Mouse (Mus musculus) C2C12 (cell line): ENCODE measurements around the gene Fgd2. TPM values are rescaled to one million over a fixed set of nuclear protein-coding genes. Genes with fewer than 3 reads are reported as not detected.
"Not testable (repeated sequence)": the region's sequence is repeated elsewhere in the genome, so short reads cannot be mapped to it uniquely, and the experiment has no call there.

ENCODE experiments used
- H3K27me3 ChIP-seq: one replicate; pipeline ENCODE4 v1.6.1; 2011; ENCODE audit not compliant: control insufficient read depth, insufficient read depth, insufficient read length
- H3K36me3 ChIP-seq: one replicate; pipeline ENCODE4 v1.6.1; 2011; ENCODE audit not compliant: control insufficient read depth, insufficient read depth
- H3K4me3 ChIP-seq: one replicate; pipeline ENCODE4 v1.5.1; 2011; ENCODE audit warnings: mild to moderate bottlenecking, control low read depth; ENCODE audit not compliant: poor library complexity, insufficient read depth, severe bottlenecking
- H3K79me2 ChIP-seq: one replicate; pipeline ENCODE4 v1.6.1; 2011; ENCODE audit not compliant: control insufficient read depth, insufficient read depth
- H3K79me3 ChIP-seq: one replicate; pipeline ENCODE4 v1.6.1; 2011; ENCODE audit warnings: low read depth, control low read depth
- H3ac ChIP-seq: one replicate; pipeline ENCODE3; 2011; ENCODE audit warnings: low read depth; ENCODE audit not compliant: control insufficient read depth, insufficient read length
- CEBPB ChIP-seq: IDR thresholded peaks from one replicate; pipeline ENCODE4 v1.6.1; 2011; ENCODE audit warnings: low read depth, mild to moderate bottlenecking, control low read depth, moderate library complexity
- CTCF ChIP-seq: IDR thresholded peaks from one replicate; pipeline ENCODE4 v1.5.1; 2011; ENCODE audit not compliant: control insufficient read depth, insufficient read depth, insufficient read length
- FOSL1 ChIP-seq: IDR thresholded peaks from one replicate; pipeline ENCODE4 v1.8.0; 2011; ENCODE audit warnings: mild to moderate bottlenecking, low read length; ENCODE audit not compliant: poor library complexity, insufficient read depth, severe bottlenecking
- MAX ChIP-seq: IDR thresholded peaks from one replicate; pipeline ENCODE4 v1.6.1; 2011; ENCODE audit warnings: mild to moderate bottlenecking, control low read depth
- MYOD1 ChIP-seq: IDR thresholded peaks from one replicate; pipeline ENCODE4 v1.6.1; 2011; ENCODE audit warnings: low read depth; ENCODE audit not compliant: control insufficient read depth, insufficient read length
- MYOG ChIP-seq: IDR thresholded peaks from one replicate; pipeline ENCODE4 v1.6.1; 2011; ENCODE audit not compliant: control insufficient read depth, insufficient read length; ENCODE audit errors: extremely low read depth
- USF1 ChIP-seq: IDR thresholded peaks from one replicate; pipeline ENCODE4 v1.6.1; 2011; ENCODE audit warnings: low read depth, mild to moderate bottlenecking, control low read depth, moderate library complexity
- polyA plus RNA-seq: library from polyadenylated mRNA; unstranded; fragments of >200 nt; fragmentation: generic; extraction: Trizol; gene quantifications from one replicate; pipeline ENCODE4 v1.2.1, GENCODE M21; 2012; ENCODE audit warnings: missing spikeins

The Fgd2 gene
- polyA plus RNA-seq, 1 experiment: 0.19 TPM

DNA sequence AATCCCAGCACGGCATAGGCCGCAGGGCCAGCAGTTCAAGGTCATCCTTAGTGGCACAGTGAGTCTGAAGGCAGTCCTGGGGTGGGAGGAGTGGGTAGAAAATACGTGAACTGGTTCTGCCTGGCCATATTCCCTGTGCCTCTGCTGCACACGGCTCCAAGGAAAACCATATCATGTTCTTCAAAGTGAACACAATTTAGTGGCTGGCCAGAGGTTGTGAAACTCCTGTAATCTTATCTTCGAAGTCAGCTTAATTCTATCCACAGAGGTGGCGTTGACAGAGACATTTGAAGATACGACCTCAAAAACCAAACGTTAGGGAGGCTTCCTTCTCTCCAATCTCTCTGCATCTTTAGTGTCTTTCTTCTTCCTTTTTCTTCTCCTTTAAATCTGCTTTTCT lies 30.6 kb downstream of the Fgd2 start:
- Histone ChIP-seq H3K4me3 (no peak overlapping the region), H3K36me3 (no peaks in the 10 kb centered on the region), H3ac (no peak overlapping the region), H3K27me3 (no peaks in the 10 kb centered on the region), H3K79me3 (no peaks in the 10 kb centered on the region), H3K79me2 (no peaks in the 10 kb centered on the region)
- no peak for TF ChIP-seq MAX
- TF ChIP-seq USF1: no peak
- no peak for TF ChIP-seq MYOD1
- no peak for TF ChIP-seq CTCF
- no peak for TF ChIP-seq MYOG
- TF ChIP-seq CEBPB: no peak
- no peak for TF ChIP-seq FOSL1

DNA sequence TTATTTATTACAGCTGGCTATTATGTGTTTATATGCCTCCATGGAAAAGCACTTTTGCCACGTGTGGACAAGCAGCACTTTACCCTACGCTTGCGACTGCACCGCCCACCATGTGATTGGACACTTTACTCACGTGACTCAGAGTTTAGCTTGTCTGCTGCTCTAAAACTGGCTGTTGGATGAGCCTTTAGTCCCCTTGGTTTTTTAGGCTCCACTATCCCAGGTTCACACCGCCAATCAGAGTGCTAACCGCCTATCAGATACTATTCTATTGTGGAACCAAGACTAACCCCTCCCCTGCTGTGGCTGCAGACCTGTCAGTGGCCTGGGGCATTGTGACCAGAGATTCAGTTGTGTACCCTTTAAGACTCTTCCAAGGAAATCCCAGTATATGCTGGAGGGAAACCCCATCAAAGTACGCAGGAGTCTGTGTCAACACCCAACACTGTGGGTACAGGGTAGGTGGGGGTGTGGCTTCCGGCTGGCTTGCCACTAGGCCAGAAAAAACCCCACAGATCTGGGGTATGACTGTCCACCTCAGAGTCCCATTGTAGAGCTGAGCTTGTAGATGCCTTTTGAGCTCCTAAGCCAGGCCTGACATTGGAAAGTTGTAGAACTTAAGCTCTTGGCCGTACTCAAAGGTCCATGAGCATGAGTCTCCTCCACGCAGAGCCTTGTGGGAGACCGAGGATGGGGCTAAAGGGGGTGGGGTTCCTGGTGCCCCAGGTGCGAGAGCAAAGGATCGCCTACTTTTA lies 32.8 kb downstream of the Fgd2 start:
- Histone ChIP-seq H3K4me3 (no peak overlapping the region), H3K36me3 (no peaks in the 10 kb centered on the region), H3K27me3 (no peaks in the 10 kb centered on the region), H3ac (no peak overlapping the region), H3K79me2 (no peaks in the 10 kb centered on the region), H3K79me3 (no peaks in the 10 kb centered on the region)
- no peak for TF ChIP-seq MYOD1
- no peak for TF ChIP-seq CEBPB
- no peak for TF ChIP-seq USF1
- no peak for TF ChIP-seq CTCF
- TF ChIP-seq FOSL1: no peak
- no peak for TF ChIP-seq MAX
- no peak for TF ChIP-seq MYOG

DNA sequence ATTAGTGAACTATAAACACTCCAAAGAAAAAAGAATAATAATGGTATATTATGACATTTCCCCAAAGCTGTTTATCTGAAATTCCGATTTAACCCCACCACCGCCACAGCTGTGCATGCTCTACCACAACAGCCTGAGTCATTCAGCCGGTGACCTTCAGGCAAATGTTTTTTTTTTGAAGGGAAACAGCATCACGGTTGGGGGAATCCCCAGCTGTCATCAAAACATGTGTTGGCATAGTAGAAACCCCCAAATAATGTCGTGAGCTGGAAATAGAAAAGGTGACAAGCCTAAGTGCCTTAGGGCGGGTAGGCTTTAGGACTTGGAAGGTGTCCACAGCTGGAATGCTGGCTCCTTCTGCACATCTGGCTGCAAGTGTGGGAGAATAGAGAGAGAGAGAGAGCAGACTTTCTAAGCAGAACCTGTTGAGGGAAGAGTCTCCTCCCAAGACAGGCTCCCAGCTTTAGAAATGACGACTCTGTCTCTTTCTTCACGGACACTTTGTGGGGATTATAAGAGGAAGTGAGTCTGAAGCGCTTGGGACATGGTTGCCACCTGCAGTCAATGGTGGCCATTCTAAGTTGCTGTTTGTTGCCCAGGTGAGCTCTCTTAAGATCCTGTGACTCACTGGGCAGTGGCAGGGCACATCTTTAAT lies 33.5 kb downstream of the Fgd2 start:
- TF ChIP-seq FOSL1 (peak; percentile 12), CEBPB (no peak), MYOD1 (peak; percentile 62), MAX (no peak)
- Histone ChIP-seq H3K79me3 (no peaks in the 10 kb centered on the region), H3ac (no peak overlapping the region), H3K79me2 (no peaks in the 10 kb centered on the region), H3K27me3 (no peaks in the 10 kb centered on the region), H3K4me3 (no peak overlapping the region), H3K36me3 (no peaks in the 10 kb centered on the region)

DNA sequence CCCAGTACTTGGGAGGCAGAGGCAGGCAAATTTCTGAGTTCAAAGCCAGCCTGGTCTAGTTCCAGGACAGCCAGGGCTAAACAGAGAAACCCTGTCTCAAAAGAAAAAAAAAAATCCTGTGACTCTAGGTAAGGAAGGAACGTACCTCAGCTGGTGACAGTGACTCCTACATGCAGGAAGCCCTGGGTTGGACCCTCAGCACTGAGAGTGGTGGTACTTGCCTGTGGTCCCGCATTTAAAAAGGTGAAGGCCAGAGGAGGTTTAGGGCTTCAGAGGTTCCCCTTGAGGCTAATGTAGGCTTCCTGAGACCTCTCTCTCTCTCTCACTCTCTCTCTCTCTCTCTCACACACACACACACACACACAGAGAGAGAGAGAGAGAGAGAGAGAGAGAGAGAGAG lies 34.0 kb downstream of the Fgd2 start:
- H3K4me3 ChIP-seq, H3K79me3 ChIP-seq, H3K27me3 ChIP-seq, H3K79me2 ChIP-seq, H3ac ChIP-seq, H3K36me3 ChIP-seq: not testable (repeated sequence)

DNA sequence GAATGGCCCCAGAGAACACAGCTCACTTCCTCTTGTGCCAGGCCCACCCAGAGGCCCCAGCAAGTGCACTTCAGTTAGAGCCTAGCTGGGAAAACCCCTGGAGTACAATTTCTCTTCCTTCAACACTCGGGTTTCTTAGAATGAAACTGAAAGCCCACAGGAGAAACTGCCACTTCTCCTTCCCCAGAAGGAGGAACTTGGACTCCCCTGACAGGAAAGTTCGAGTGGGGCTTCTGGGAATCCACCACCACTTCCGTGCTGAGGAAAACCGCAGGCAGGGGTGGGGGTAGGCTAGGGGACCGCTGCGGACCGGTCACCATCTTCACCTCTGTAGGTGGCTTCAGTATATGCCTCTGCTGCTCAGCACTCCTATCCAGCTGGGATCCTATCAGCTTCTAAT lies 34.7 kb downstream of the Fgd2 start:
- Histone ChIP-seq H3K27me3 (no peaks in the 10 kb centered on the region), H3K36me3 (no peaks in the 10 kb centered on the region), H3K79me2 (no peaks in the 10 kb centered on the region), H3K4me3 (no peak overlapping the region), H3K79me3 (no peaks in the 10 kb centered on the region), H3ac (no peak overlapping the region)
- TF ChIP-seq MYOD1 (no peak), USF1 (no peak), MYOG (no peak), CTCF (no peak), FOSL1 (no peak), MAX (no peak), CEBPB (no peak)

GRCm38 (mm10) chr17:29396056-29396799 lies 35.5 kb downstream of the Fgd2 start:
- Histone ChIP-seq H3K79me3 (no peaks in the 10 kb centered on the region), H3K79me2 (no peaks in the 10 kb centered on the region), H3ac (no peak overlapping the region), H3K36me3 (no peaks in the 10 kb centered on the region), H3K27me3 (no peaks in the 10 kb centered on the region), H3K4me3 (no peak overlapping the region)
- no peak for TF ChIP-seq FOSL1
- no peak for TF ChIP-seq MYOD1
- no peak for TF ChIP-seq MYOG
- TF ChIP-seq MAX: no peak
- no peak for TF ChIP-seq USF1
- no peak for TF ChIP-seq CTCF
- TF ChIP-seq CEBPB: no peak
